Mouse (Mus musculus): ENCODE results near the gene Acer3. TPM values are rescaled to one million over a fixed set of nuclear protein-coding genes. Genes with fewer than 3 reads are reported as not detected.
A peak's percentile ranks its signal among the peaks of the same experiment; 100 is the strongest.

Gene Acer3
- polyA plus RNA-seq, 2 experiments = 23.6 to 35.7 TPM

GRCm38 (mm10) chr7:98353616-98354015 lies 32.6 kb upstream of the Acer3 start:
- Histone ChIP-seq H3K4me1 (ENCODE audit: control insufficient read depth, insufficient read depth, low read length) (peaks cover 43% of the 10 kb centered on the region), H3K9me3 (ENCODE audit: control insufficient read depth, low read length) (no peaks in the 10 kb centered on the region), H3K27me3 (ENCODE audit: control insufficient read depth, insufficient read depth, low read length) (no peaks in the 10 kb centered on the region), H3K4me3 (replicated peaks; ENCODE audit: low read length) (no peak overlapping the region), H3K27ac (replicated peaks; ENCODE audit: low read depth, low read length) (0 out of 2 replicates have a peak overlapping the region, but pooled peaks have one; percentile 48), H3K9ac (ENCODE audit: low read depth, low read length, severe bottlenecking) (no peak overlapping the region), H3K4me2 (replicated peaks; ENCODE audit: low read depth, low read length, severe bottlenecking) (peak overlapping the region; percentile 34; the same call in 1 of the 2 replicates), H3K36me3 (ENCODE audit: control insufficient read depth, insufficient read depth, low read length) (peaks cover 43% of the 10 kb centered on the region)
- DNase-seq (ENCODE audit: low spot score) (no peak), ATAC-seq (ENCODE audit: low FRiP score, low read depth) (no peak)
- WGBS = 87% methylated on average over 5 of the region's 5 CpGs
- TF ChIP-seq POLR2A (IDR thresholded peaks at IDR 0.05; ENCODE audit: borderline replicate concordance, extremely low read depth, insufficient read depth, insufficient read length) = no peak

GRCm38 (mm10) chr7:98351523-98351922 lies 30.5 kb upstream of the Acer3 start:
- no peak for ATAC-seq (ENCODE audit: low FRiP score, low read depth)
- Histone ChIP-seq H3K9ac (ENCODE audit: low read depth, low read length, severe bottlenecking) (no peak overlapping the region), H3K4me1 (ENCODE audit: control insufficient read depth, insufficient read depth, low read length) (peaks cover 31% of the 10 kb centered on the region), H3K27ac (replicated peaks; ENCODE audit: low read depth, low read length) (no peak overlapping the region), H3K4me3 (replicated peaks; ENCODE audit: low read length) (no peak overlapping the region), H3K27me3 (ENCODE audit: control insufficient read depth, insufficient read depth, low read length) (no peaks in the 10 kb centered on the region), H3K9me3 (ENCODE audit: control insufficient read depth, low read length) (no peaks in the 10 kb centered on the region), H3K4me2 (replicated peaks; ENCODE audit: low read depth, low read length, severe bottlenecking) (no peak overlapping the region), H3K36me3 (ENCODE audit: control insufficient read depth, insufficient read depth, low read length) (peaks cover 43% of the 10 kb centered on the region)
- DNase-seq (ENCODE audit: low spot score) = no peak
- no peak for TF ChIP-seq POLR2A (IDR thresholded peaks at IDR 0.05; ENCODE audit: borderline replicate concordance, extremely low read depth, insufficient read depth, insufficient read length)
- 95% methylated on average over 3 of the region's 3 CpGs for WGBS

GRCm38 (mm10) chr7:98349821-98350220 lies 28.8 kb upstream of the Acer3 start:
- Histone ChIP-seq H3K27ac (replicated peaks; ENCODE audit: low read depth, low read length) (no peak overlapping the region), H3K4me3 (replicated peaks; ENCODE audit: low read length) (no peak overlapping the region), H3K9me3 (ENCODE audit: control insufficient read depth, low read length) (no peaks in the 10 kb centered on the region), H3K36me3 (ENCODE audit: control insufficient read depth, insufficient read depth, low read length) (peaks cover 43% of the 10 kb centered on the region), H3K27me3 (ENCODE audit: control insufficient read depth, insufficient read depth, low read length) (no peaks in the 10 kb centered on the region), H3K4me1 (ENCODE audit: control insufficient read depth, insufficient read depth, low read length) (peaks cover 14% of the 10 kb centered on the region), H3K4me2 (replicated peaks; ENCODE audit: low read depth, low read length, severe bottlenecking) (no peak overlapping the region), H3K9ac (ENCODE audit: low read depth, low read length, severe bottlenecking) (no peak overlapping the region)
- DNase-seq (ENCODE audit: low spot score) (no peak), ATAC-seq (ENCODE audit: low FRiP score, low read depth) (no peak)
- WGBS = 90% methylated on average over 6 of the region's 6 CpGs
- TF ChIP-seq POLR2A (IDR thresholded peaks at IDR 0.05; ENCODE audit: borderline replicate concordance, extremely low read depth, insufficient read depth, insufficient read length) = no peak

GRCm38 (mm10) chr7:98349096-98349495 lies 28.1 kb upstream of the Acer3 start:
- TF ChIP-seq POLR2A (IDR thresholded peaks at IDR 0.05; ENCODE audit: borderline replicate concordance, extremely low read depth, insufficient read depth, insufficient read length) = no peak
- WGBS = 19% methylated on average over 5 of the region's 5 CpGs
- peak; percentile 55; the same call in 1 of the 2 replicates for ATAC-seq (ENCODE audit: low FRiP score, low read depth)

GRCm38 (mm10) chr7:98348043-98348442 lies 27.0 kb upstream of the Acer3 start:
- H3K36me3 ChIP-seq (ENCODE audit: control insufficient read depth, insufficient read depth, low read length) = peaks cover 41% of the 10 kb centered on the region

More at GRCm38 (mm10) chr7:98349096-98349495, 28.1 kb upstream of the Acer3 start:
- Histone ChIP-seq H3K36me3 (ENCODE audit: control insufficient read depth, insufficient read depth, low read length) (peaks cover 43% of the 10 kb centered on the region), H3K4me1 (ENCODE audit: control insufficient read depth, insufficient read depth, low read length) (peaks cover 6% of the 10 kb centered on the region), H3K4me2 (replicated peaks; ENCODE audit: low read depth, low read length, severe bottlenecking) (no peak overlapping the region), H3K27ac (replicated peaks; ENCODE audit: low read depth, low read length) (no peak overlapping the region), H3K9me3 (ENCODE audit: control insufficient read depth, low read length) (no peaks in the 10 kb centered on the region), H3K9ac (ENCODE audit: low read depth, low read length, severe bottlenecking) (no peak overlapping the region), H3K4me3 (replicated peaks; ENCODE audit: low read length) (no peak overlapping the region), H3K27me3 (ENCODE audit: control insufficient read depth, insufficient read depth, low read length) (no peaks in the 10 kb centered on the region)
- peak; percentile 70 for DNase-seq (ENCODE audit: low spot score)

GRCm38 (mm10) chr7:98347471-98347870 lies 26.5 kb upstream of the Acer3 start:
- DNase-seq (ENCODE audit: low spot score) = no peak
- Histone ChIP-seq H3K27ac (replicated peaks; ENCODE audit: low read depth, low read length) (no peak overlapping the region), H3K4me3 (replicated peaks; ENCODE audit: low read length) (no peak overlapping the region), H3K4me1 (ENCODE audit: control insufficient read depth, insufficient read depth, low read length) (no peaks in the 10 kb centered on the region), H3K9ac (ENCODE audit: low read depth, low read length, severe bottlenecking) (no peak overlapping the region), H3K36me3 (ENCODE audit: control insufficient read depth, insufficient read depth, low read length) (peaks cover 36% of the 10 kb centered on the region), H3K4me2 (replicated peaks; ENCODE audit: low read depth, low read length, severe bottlenecking) (no peak overlapping the region), H3K27me3 (ENCODE audit: control insufficient read depth, insufficient read depth, low read length) (no peaks in the 10 kb centered on the region), H3K9me3 (ENCODE audit: control insufficient read depth, low read length) (no peaks in the 10 kb centered on the region)
- TF ChIP-seq POLR2A (IDR thresholded peaks at IDR 0.05; ENCODE audit: borderline replicate concordance, extremely low read depth, insufficient read depth, insufficient read length) = no peak
- 81% methylated on average over 5 of the region's 5 CpGs for WGBS
- ATAC-seq (ENCODE audit: low FRiP score, low read depth) = no peak

More at GRCm38 (mm10) chr7:98348043-98348442, 27.0 kb upstream of the Acer3 start:
- no peak overlapping the region for H3K27ac ChIP-seq (replicated peaks; ENCODE audit: low read depth, low read length)
- H3K9me3 ChIP-seq (ENCODE audit: control insufficient read depth, low read length) = no peaks in the 10 kb centered on the region
- no peak for ATAC-seq (ENCODE audit: low FRiP score, low read depth)
- H3K4me1 ChIP-seq (ENCODE audit: control insufficient read depth, insufficient read depth, low read length) = no peaks in the 10 kb centered on the region
- H3K27me3 ChIP-seq (ENCODE audit: control insufficient read depth, insufficient read depth, low read length) = no peaks in the 10 kb centered on the region
- no peak overlapping the region for H3K4me3 ChIP-seq (replicated peaks; ENCODE audit: low read length)
- peak; percentile 75 for DNase-seq (ENCODE audit: low spot score)
- no peak overlapping the region for H3K9ac ChIP-seq (ENCODE audit: low read depth, low read length, severe bottlenecking)
- 58% methylated on average over 7 of the region's 7 CpGs for WGBS
- no peak for TF ChIP-seq POLR2A (IDR thresholded peaks at IDR 0.05; ENCODE audit: borderline replicate concordance, extremely low read depth, insufficient read depth, insufficient read length)
- H3K4me2 ChIP-seq (replicated peaks; ENCODE audit: low read depth, low read length, severe bottlenecking) = no peak overlapping the region
